Mouse (Mus musculus): ENCODE results near the gene Senp8. TPM values are rescaled to one million over a fixed set of nuclear protein-coding genes. Genes with fewer than 3 reads are reported as not detected.

Gene Senp8
- polyA plus RNA-seq, 1 experiment from 2014 or later = 13.9 TPM

DNA sequence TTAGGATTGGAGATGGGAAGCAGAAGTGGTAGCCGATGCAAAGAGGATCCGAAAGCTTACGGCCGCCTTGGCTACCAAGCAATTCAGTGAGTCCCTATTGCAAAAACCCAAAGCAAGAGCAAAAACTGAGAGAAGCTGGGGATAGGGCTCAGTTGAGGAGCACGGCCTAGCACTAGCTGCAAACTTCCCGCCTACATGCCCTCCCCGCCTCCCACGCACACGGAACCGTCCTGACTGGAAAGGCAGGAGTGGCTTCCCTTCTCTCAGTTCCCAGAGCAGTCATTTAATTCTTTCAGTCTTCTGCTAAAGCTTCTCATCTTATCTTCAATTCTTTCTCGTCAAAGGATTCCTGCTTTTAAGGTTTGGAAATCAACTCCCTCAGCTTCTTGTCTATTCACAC lies 1.5 kb downstream of the Senp8 start:
- Histone ChIP-seq H3K4me3 (ENCODE audit: low read length) (no peak overlapping the region), H3K27ac (ENCODE audit: low read depth, low read length) (no peak overlapping the region), H3K9me3 (ENCODE audit: control insufficient read depth, low read length) (no peaks in the 10 kb centered on the region), H3K36me3 (ENCODE audit: control insufficient read depth, insufficient read depth, low read length) (no peaks in the 10 kb centered on the region), H3K4me2 (replicated peaks; ENCODE audit: low read depth, low read length) (no peak overlapping the region), H3K27me3 (ENCODE audit: control insufficient read depth, insufficient read depth, low read length) (no peaks in the 10 kb centered on the region), H3K4me1 (ENCODE audit: control insufficient read depth, insufficient read depth, low read length) (peaks cover 18% of the 10 kb centered on the region), H3K9ac (ENCODE audit: low read depth, low read length) (0 out of 2 replicates have a peak overlapping the region, but pooled peaks have one; percentile 18)
- ATAC-seq (ENCODE audit: low FRiP score, low TSS enrichment) = no peak
- WGBS = 71% methylated on average over 11 of the region's 11 CpGs

DNA sequence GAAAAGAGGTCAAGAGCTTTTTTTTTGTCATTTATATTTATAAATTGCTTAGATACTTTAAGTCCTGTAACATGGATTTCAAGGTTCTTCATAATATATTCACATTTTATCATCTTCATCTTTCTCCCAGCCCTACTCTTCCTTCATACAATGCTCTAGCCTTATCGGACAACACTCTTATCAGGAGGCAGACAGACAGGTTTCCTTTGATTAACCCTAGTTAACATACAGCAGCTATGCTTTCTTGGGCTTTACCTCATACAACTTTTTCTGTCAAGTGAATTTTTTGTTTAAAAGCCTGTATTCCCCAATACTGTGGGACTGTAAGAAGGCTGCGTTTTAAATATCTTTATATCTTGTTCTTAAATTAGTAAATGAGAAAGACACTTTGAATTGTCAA lies 2.1 kb downstream of the Senp8 start:
- WGBS = 90% methylated on average over 2 of the region's 2 CpGs
- Histone ChIP-seq H3K36me3 (ENCODE audit: control insufficient read depth, insufficient read depth, low read length) (no peaks in the 10 kb centered on the region), H3K27me3 (ENCODE audit: control insufficient read depth, insufficient read depth, low read length) (no peaks in the 10 kb centered on the region), H3K4me1 (ENCODE audit: control insufficient read depth, insufficient read depth, low read length) (peaks cover 18% of the 10 kb centered on the region), H3K4me3 (ENCODE audit: low read length) (no peak overlapping the region), H3K27ac (ENCODE audit: low read depth, low read length) (no peak overlapping the region), H3K9ac (ENCODE audit: low read depth, low read length) (no peak overlapping the region), H3K4me2 (replicated peaks; ENCODE audit: low read depth, low read length) (no peak overlapping the region), H3K9me3 (ENCODE audit: control insufficient read depth, low read length) (no peaks in the 10 kb centered on the region)
- no peak for ATAC-seq (ENCODE audit: low FRiP score, low TSS enrichment)

DNA sequence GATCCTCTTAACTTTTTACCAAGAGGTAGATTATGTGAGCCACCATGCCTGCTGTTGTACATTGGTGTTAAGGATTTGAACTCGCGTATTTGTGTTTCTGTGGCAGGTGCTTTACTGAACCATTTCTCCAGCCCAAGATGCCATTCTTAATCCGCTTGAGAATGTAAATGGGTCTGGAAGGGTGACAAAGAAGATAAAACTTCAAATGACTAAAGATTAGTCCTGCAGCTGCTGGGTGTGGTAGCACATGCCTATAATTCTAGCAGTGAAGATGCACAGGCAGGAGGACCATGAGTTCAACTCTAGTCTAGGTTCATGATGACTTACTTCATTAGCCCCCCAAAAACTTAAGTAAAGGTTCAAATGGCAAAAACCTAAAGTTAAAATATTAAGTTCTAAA lies 6.6 kb downstream of the Senp8 start:
- no peak for ATAC-seq (ENCODE audit: low FRiP score, low TSS enrichment)
- Histone ChIP-seq H3K4me3 (ENCODE audit: low read length) (no peak overlapping the region), H3K4me2 (replicated peaks; ENCODE audit: low read depth, low read length) (no peak overlapping the region), H3K4me1 (ENCODE audit: control insufficient read depth, insufficient read depth, low read length) (peaks cover 4% of the 10 kb centered on the region), H3K27ac (ENCODE audit: low read depth, low read length) (no peak overlapping the region), H3K27me3 (ENCODE audit: control insufficient read depth, insufficient read depth, low read length) (no peaks in the 10 kb centered on the region), H3K9me3 (ENCODE audit: control insufficient read depth, low read length) (no peaks in the 10 kb centered on the region), H3K9ac (ENCODE audit: low read depth, low read length) (no peak overlapping the region), H3K36me3 (ENCODE audit: control insufficient read depth, insufficient read depth, low read length) (peaks cover 2% of the 10 kb centered on the region; the same call in 1 of the 2 replicates)
- 97% methylated on average over 3 of the region's 3 CpGs for WGBS

DNA sequence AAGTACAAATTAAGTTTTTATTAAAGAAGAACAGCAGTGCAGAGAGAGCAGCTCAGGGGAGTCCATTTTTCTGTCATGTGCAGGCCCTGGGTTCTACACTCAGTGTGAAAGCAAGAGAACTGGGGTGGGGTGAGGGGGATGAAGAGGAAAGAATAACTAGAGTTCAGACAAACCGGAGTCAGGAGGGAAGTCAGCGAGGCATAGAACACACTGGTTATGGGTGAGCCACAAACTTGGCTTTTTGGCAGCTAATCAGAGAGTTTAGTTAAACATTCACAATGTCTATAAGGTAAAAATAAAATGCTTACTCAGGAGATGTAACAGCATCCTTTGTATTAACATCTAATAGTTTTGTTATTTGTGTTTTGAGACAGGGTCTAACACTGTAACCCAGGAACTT lies 9.9 kb downstream of the Senp8 start:
- peaks cover 3% of the 10 kb centered on the region; the same call in 1 of the 2 replicates for H3K36me3 ChIP-seq (ENCODE audit: control insufficient read depth, insufficient read depth, low read length)
- no peak for ATAC-seq (ENCODE audit: low FRiP score, low TSS enrichment)
- H3K9me3 ChIP-seq (ENCODE audit: control insufficient read depth, low read length) = no peaks in the 10 kb centered on the region
- 77% methylated on average over 2 of the region's 2 CpGs for WGBS
- H3K4me1 ChIP-seq (ENCODE audit: control insufficient read depth, insufficient read depth, low read length) = no peaks in the 10 kb centered on the region
- no peak overlapping the region for H3K27ac ChIP-seq (ENCODE audit: low read depth, low read length)
- no peak overlapping the region for H3K4me2 ChIP-seq (replicated peaks; ENCODE audit: low read depth, low read length)
- H3K9ac ChIP-seq (ENCODE audit: low read depth, low read length) = no peak overlapping the region
- no peak overlapping the region for H3K4me3 ChIP-seq (ENCODE audit: low read length)
- H3K27me3 ChIP-seq (ENCODE audit: control insufficient read depth, insufficient read depth, low read length) = no peaks in the 10 kb centered on the region

DNA sequence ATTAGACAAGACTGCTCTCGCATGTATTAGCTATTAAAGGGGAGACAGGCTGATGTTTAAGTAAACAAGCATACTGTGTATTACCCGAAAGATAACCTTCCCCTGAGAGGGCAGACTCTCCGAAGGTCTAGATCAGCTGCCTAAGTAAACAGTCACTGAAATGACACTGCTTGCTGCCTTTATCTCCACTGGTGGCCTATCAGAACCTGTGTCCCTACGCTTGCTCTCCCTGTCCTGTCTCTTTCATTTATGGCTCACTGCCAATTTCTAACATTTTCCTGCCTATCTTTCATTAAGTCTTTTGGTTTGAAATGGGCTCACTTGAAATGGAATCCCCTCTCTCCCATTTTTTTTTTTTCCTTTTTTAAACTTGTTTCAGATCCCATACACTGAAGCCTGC lies 15.1 kb downstream of the Senp8 start:
- Histone ChIP-seq H3K4me3 (ENCODE audit: low read length) (no peak overlapping the region), H3K4me1 (ENCODE audit: control insufficient read depth, insufficient read depth, low read length) (no peaks in the 10 kb centered on the region), H3K9me3 (ENCODE audit: control insufficient read depth, low read length) (no peaks in the 10 kb centered on the region), H3K36me3 (ENCODE audit: control insufficient read depth, insufficient read depth, low read length) (peaks cover 3% of the 10 kb centered on the region; the same call in 1 of the 2 replicates), H3K9ac (ENCODE audit: low read depth, low read length) (no peak overlapping the region), H3K27me3 (ENCODE audit: control insufficient read depth, insufficient read depth, low read length) (no peaks in the 10 kb centered on the region), H3K27ac (ENCODE audit: low read depth, low read length) (no peak overlapping the region), H3K4me2 (replicated peaks; ENCODE audit: low read depth, low read length) (no peak overlapping the region)
- no peak for ATAC-seq (ENCODE audit: low FRiP score, low TSS enrichment)
- WGBS = 49% methylated on average over 4 of the region's 4 CpGs

DNA sequence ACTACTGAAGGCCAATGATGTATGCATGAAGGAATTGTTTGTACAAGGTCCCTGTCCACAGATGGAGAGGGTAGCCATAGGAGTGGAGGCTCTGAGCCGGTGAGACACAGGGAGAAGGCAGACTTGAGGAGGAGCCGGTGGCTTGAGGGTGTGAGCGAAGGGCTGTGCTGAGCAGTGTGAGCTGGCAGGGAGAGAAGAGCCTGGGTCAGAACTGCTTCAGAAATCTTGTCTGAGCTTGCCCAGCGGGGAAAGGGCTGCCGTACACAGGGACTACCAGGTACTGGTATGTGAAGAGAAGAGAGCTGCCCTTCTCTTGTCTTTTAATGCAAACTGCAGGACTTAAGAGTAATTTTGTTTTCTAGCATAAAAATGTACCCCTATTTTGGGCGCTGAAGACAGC lies 17.4 kb downstream of the Senp8 start:
- no peaks in the 10 kb centered on the region for H3K27me3 ChIP-seq (ENCODE audit: control insufficient read depth, insufficient read depth, low read length)
- no peaks in the 10 kb centered on the region for H3K4me1 ChIP-seq (ENCODE audit: control insufficient read depth, insufficient read depth, low read length)
- no peak overlapping the region for H3K27ac ChIP-seq (ENCODE audit: low read depth, low read length)
- H3K4me2 ChIP-seq (replicated peaks; ENCODE audit: low read depth, low read length) = no peak overlapping the region
- no peak for ATAC-seq (ENCODE audit: low FRiP score, low TSS enrichment)
- no peaks in the 10 kb centered on the region for H3K9me3 ChIP-seq (ENCODE audit: control insufficient read depth, low read length)
- no peak overlapping the region for H3K9ac ChIP-seq (ENCODE audit: low read depth, low read length)
- no peak overlapping the region for H3K4me3 ChIP-seq (ENCODE audit: low read length)
- H3K36me3 ChIP-seq (ENCODE audit: control insufficient read depth, insufficient read depth, low read length) = no peaks in the 10 kb centered on the region
- whole genome bisulfite sequencing = 78% methylated on average over 6 of the region's 6 CpGs

DNA sequence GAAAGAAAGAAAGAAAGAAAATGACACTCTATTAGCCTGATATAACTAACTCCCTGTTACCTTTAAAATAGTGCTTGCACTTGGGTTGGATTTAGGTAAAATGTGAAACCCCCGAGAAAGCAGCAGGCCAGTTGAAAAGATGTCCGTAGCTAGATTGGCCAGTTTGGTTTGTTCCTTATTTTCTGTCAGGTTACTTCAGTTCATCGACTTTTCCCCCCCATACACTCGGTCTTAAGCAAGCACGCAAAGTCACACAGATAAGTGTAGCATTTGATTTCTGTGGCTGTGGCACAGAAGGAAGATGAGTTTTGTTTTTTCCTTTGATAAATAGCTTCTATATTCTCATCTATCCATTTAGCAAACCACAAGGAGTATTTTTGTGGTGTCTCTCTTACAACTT lies 19.4 kb downstream of the Senp8 start:
- H3K4me1 ChIP-seq (ENCODE audit: control insufficient read depth, insufficient read depth, low read length) = peaks cover 3% of the 10 kb centered on the region; the same call in 1 of the 2 replicates
- 94% methylated on average over 5 of the region's 5 CpGs for WGBS

DNA sequence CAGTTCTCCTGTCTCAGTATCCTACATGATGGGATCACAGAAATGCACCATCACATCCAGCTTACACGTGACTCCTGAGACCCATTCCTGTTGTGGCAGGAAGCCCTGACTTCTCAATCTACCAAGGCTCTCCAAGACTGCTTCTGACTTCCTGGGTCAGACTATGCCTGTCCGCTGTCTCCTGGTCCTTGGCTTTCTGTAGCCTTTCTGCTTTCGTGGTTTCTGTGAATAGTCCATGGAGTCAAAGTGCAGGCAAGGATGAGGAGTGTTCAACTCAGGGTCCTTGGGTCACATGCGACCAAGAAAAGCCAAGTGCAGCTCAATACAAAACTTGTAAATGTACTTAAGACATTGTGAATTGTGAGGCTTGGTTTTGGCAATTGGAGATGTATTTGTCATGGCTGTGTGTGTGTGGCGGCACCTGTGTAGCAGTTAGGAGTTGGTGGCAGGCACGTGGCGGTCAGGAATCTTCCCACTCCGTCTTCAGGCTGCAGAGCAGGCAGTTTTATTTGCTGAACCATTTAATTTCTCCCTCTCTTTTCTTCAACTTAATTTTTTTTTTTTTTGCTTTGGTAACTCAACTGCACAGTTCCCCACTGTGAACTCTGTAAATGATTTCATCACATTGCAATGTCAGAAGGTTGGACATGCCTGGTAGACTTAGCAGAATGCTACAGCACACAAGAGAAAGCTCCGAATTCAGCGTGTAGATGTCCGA lies 22.8 kb downstream of the Senp8 start:
- Histone ChIP-seq H3K27me3 (ENCODE audit: control insufficient read depth, insufficient read depth, low read length) (no peaks in the 10 kb centered on the region), H3K4me2 (replicated peaks; ENCODE audit: low read depth, low read length) (no peak overlapping the region), H3K4me3 (ENCODE audit: low read length) (no peak overlapping the region), H3K36me3 (ENCODE audit: control insufficient read depth, insufficient read depth, low read length) (no peaks in the 10 kb centered on the region), H3K9ac (ENCODE audit: low read depth, low read length) (no peak overlapping the region), H3K4me1 (ENCODE audit: control insufficient read depth, insufficient read depth, low read length) (peaks cover 15% of the 10 kb centered on the region), H3K27ac (ENCODE audit: low read depth, low read length) (no peak overlapping the region), H3K9me3 (ENCODE audit: control insufficient read depth, low read length) (no peaks in the 10 kb centered on the region)
- no peak for ATAC-seq (ENCODE audit: low FRiP score, low TSS enrichment)
- WGBS = 77% methylated on average over 11 of the region's 11 CpGs

More for the DNA sequence above, 19.4 kb downstream of the Senp8 start:
- Histone ChIP-seq H3K36me3 (ENCODE audit: control insufficient read depth, insufficient read depth, low read length) (no peaks in the 10 kb centered on the region), H3K9ac (ENCODE audit: low read depth, low read length) (no peak overlapping the region), H3K4me3 (ENCODE audit: low read length) (no peak overlapping the region), H3K27me3 (ENCODE audit: control insufficient read depth, insufficient read depth, low read length) (no peaks in the 10 kb centered on the region), H3K27ac (ENCODE audit: low read depth, low read length) (no peak overlapping the region), H3K4me2 (replicated peaks; ENCODE audit: low read depth, low read length) (no peak overlapping the region), H3K9me3 (ENCODE audit: control insufficient read depth, low read length) (no peaks in the 10 kb centered on the region)
- ATAC-seq (ENCODE audit: low FRiP score, low TSS enrichment) = no peak

DNA sequence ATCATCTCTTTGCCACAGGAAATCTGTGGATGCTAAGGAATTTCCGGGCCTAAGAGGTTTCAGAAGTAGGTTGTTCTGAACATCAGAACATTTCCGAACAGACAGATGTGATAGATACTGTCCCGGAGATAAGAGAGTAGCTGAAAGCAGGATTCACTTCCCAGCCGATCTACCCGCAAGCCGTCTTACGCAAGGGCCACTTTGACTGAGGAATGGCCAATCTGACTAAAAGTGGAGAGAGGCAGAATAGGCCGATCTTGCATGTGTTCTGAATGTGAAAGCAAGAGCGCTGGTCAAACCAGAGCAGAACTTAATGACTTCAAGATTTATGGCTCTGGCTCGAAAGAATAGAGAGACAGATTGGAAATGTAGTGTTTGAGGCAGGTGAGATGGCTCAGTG lies 25.0 kb downstream of the Senp8 start:
- no peaks in the 10 kb centered on the region for H3K27me3 ChIP-seq (ENCODE audit: control insufficient read depth, insufficient read depth, low read length)
- no peaks in the 10 kb centered on the region for H3K9me3 ChIP-seq (ENCODE audit: control insufficient read depth, low read length)
- no peak overlapping the region for H3K4me2 ChIP-seq (replicated peaks; ENCODE audit: low read depth, low read length)
- peaks cover 15% of the 10 kb centered on the region for H3K4me1 ChIP-seq (ENCODE audit: control insufficient read depth, insufficient read depth, low read length)
- ATAC-seq (ENCODE audit: low FRiP score, low TSS enrichment) = no peak
- H3K4me3 ChIP-seq (ENCODE audit: low read length) = no peak overlapping the region
- no peaks in the 10 kb centered on the region for H3K36me3 ChIP-seq (ENCODE audit: control insufficient read depth, insufficient read depth, low read length)
- no peak overlapping the region for H3K9ac ChIP-seq (ENCODE audit: low read depth, low read length)
- H3K27ac ChIP-seq (ENCODE audit: low read depth, low read length) = no peak overlapping the region; the same call in 1 of the 2 replicates
- 72% methylated on average over 10 of the region's 10 CpGs for whole genome bisulfite sequencing

Data from kidney, embryonic 14.5 days (tissue).